Mouse (Mus musculus): ENCODE results near the gene Actr3b.
"Not testable (repeated sequence)": the region's sequence is repeated elsewhere in the genome, so short reads cannot be mapped to it uniquely, and the experiment has no call there.

The Actr3b gene

DNA sequence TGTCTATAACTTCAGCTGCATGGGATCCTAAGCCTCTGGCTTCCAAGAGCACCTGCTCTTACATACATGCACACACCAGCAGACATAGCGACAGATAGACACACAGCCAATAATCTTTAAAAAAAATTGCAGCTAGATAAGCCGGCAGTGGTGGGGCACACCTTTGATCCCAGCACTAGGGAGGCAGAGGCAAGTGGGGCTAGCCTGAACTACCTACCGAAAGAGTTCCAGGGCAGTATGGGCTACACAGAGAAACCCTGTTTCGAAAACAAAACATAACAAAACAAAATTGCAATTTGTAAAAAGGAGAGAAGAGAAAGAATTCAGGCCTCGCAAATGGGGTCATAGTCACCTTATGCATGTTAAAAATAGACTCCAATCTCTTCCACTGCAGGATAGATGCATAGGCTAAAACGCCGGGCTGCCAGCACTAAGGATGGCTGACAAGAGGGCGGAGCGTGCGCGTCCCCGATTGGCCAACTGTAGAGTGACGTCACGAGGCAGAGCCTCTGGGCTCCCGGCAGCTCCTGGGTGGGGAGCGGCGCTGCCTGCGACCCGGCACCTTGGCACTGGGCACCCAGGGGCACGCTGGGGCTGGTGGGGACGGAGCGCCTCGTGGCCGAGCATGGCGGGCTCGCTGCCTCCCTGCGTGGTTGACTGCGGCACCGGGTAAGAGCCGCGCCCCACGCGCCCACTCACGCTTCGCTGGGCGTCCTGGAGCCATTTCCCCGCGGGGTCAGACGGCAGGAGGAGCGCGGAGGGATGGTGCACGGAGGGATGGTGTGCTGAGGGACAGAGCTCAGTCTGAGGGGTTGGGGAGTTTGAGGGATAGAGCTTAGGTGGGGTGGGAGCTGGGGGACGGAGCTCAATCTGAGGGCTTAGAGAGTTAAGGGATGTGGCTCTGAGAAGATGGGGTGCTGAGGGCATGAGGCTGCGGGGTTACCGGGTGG lies at the start of gene Actr3b:
Gene Actr3b, plus strand, starts transcription at position 538 of the 950 bp plus-strand sequence.
- DNase-seq (ENCODE audit: low spot score) = peak; percentile 76

GRCm38 (mm10) chr5:25713001-25713706 lies 46.6 kb upstream of the Actr3b start:
- DNase-seq (ENCODE audit: low spot score) = not testable (repeated sequence)

DNA sequence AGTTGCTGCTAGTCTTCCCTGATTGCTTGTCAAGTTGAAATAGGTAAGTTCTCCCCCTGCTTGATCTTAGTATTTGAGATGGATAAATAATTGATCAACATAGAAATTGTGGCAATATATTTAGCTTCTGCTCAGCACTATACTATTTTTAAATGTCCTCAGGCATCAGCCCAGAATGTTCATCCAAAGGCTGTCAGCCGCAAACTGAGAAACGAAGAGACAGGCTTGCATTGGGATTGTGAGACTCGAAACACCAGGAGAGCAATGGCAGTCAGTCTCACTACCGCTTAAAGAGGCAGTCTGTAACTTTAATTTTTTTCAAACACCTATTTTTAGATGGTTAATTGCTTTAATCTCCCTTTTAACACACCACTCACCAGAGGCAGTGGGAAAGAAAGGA lies 40.4 kb upstream of the Actr3b start:
- no peak for DNase-seq (ENCODE audit: low spot score)

DNA sequence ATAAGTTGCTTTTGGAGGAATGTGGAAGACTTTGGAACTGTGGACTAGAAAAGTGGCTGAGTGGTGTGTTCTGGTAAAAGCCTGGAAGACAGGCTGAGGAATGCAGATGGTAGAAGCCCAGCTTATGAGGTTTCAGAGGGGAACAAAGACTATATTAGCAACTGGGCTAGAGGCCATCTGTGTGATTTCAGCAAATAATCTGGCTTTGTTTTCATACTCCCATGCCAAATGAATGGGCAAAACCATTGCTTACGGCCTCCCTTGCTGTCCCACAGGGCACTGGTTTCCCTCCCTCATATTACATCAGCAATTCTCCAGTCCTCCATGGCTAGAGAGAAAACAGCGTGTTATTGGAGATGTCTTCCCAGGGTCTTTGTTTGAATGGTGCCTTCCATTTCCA lies 36.8 kb upstream of the Actr3b start:
- no peak for DNase-seq (ENCODE audit: low spot score)

GRCm38 (mm10) chr5:25724134-25724675 lies 35.6 kb upstream of the Actr3b start:
- DNase-seq (ENCODE audit: low spot score) = no peak

GRCm38 (mm10) chr5:25734318-25734717 lies 25.5 kb upstream of the Actr3b start:
- DNase-seq (ENCODE audit: low spot score) = peak; percentile 45

GRCm38 (mm10) chr5:25735861-25736260 lies 23.9 kb upstream of the Actr3b start:
- DNase-seq (ENCODE audit: low spot score) = no peak

DNA sequence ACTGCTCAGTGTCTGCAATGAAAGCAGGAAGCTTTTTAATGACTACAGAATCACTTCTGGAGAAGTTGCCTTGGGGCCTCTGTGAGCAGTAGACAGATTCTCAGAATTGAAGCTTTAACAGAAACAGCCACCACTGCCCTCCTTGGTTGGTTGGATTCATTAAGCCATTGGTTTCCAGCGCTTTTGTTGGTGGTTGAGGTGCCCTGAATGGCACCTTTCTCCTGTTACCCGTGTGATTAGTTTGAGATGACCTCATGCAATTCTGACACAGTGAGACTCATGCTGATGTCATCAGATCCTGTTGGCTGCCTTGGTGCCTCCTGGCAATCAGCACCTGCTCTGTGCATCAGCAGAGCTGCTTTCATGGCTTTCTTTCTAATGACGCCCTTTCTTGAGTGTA lies 21.3 kb upstream of the Actr3b start:
- no peak for DNase-seq (ENCODE audit: low spot score)

GRCm38 (mm10) chr5:25738902-25739301 lies 20.9 kb upstream of the Actr3b start:
- not testable (repeated sequence) for DNase-seq (ENCODE audit: low spot score)

DNA sequence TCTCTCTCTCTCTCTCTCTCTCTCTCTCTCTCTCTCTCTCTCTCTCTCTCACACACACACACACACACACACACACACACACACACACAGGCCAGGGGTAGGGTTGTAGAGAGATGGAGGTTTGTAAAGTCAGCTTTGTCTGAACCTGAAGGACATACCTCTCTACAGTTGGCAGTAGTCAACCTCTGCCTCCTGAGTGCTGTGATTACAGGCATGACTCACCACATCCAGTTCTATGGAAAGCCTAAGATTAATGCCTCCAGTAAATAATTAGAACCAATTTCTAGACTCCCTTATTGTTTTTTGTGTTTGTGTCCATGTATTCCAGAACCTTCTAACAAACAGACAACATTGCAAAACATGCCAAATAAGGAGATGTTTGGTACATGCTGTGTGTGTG lies 11.9 kb upstream of the Actr3b start:
- DNase-seq (ENCODE audit: low spot score) = no peak

DNA sequence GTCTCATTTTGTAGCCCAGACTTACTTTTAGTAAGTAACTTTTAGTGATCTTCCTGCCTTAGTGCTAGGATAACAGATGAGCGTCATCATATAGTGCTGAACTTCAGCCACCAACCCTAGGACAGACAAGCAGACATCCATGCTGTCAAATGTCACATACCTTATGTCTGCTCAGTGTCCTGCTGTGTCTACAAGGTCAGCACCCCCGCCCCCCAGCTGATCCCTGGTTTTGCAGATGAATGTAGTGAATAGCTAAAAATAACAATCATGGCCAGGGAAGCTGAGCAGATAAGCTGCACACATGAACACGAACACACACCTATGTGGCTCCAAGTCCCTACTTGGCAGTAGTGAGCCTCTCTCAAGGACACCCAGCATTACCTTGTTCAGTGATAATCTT lies 11.2 kb upstream of the Actr3b start:
- DNase-seq (ENCODE audit: low spot score) = no peak

DNA sequence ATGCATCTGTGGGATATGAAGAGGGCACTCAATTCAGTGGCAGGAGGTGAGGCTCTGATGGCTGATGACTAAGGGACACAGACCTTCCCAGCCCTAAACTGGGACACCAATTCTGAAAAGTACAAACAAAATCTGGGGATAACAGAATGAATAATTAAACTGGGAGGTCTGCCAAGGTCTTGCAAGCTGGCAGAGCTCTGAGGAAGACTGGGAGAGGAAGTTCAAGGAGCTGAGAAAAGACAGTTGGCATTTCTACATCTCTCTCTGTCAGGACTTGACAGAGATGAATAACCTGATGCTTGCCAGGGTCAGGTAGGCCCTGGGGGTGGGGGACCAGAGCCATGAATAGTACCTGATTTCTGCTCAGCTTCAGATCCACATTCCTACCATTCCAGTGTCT lies 8.2 kb upstream of the Actr3b start:
- DNase-seq (ENCODE audit: low spot score) = no peak

GRCm38 (mm10) chr5:25752862-25753261 lies 6.9 kb upstream of the Actr3b start:
- DNase-seq (ENCODE audit: low spot score) = no peak

DNA sequence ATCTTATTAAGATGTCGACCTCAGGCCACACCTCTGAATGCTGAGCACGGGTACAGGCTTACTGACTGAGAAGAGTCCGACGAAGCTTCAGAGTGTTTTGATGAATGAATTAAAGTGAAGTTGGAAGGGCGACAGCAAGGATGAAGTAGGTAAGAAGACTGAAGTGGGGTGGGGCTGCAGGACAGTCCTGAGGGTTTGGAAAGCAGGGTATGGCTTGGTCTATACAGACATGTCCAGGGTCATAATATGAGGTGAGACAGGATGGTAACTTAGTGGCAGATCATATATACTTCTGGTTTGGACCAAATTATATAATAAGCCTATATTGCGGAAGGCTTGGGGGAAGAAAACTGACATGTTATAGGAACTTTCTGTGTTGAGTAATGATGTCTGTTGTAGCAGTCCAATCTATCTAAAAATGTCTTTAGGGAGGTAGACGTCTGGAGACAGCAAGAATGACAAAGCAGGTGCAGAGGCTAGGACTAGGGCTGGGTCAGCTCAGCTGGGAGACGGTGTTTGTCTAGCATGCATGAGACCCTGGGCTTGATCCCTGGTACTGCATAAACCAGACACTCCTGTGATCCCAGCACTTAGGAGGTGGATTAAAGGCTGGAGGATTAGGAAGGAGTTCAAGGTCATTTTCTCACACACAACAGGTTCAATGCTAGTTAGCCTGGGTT lies 6.1 kb upstream of the Actr3b start:
- DNase-seq (ENCODE audit: low spot score) = no peak

GRCm38 (mm10) chr5:25754236-25754766 lies 5.5 kb upstream of the Actr3b start:
- no peak for DNase-seq (ENCODE audit: low spot score)

GRCm38 (mm10) chr5:25760410-25760832 lies 624 bp downstream of the Actr3b start:
- peak; percentile 11 for DNase-seq (ENCODE audit: low spot score)

- no peak for DNase-seq (ENCODE audit: low spot score)
These were observed 1.1 kb downstream of the Actr3b start for GRCm38 (mm10) chr5:25760871-25761270.

- no peak for DNase-seq (ENCODE audit: low spot score)
These were observed 2.1 kb downstream of the Actr3b start for GRCm38 (mm10) chr5:25761850-25762249.

DNA sequence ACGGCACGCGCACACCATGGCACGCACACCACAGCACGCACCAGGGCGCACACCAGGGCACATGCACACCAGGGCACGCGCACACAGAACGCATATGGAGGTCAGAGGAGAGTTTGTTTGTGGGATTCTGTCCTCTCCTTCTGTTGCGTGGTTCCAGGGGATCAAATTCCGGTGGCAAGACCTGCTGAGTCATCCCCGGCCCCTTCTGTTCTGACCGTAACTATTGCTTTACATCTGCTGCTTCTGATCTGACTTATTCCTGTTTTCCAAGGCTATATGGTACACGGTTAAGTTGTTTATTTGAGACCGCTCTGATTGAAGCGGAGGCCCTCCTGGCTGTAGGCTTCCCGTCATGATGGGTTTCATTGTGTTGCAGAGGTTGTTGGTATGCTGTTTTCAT lies 9.2 kb downstream of the Actr3b start:
- DNase-seq (ENCODE audit: low spot score) = no peak

GRCm38 (mm10) chr5:25769406-25769805 lies 9.6 kb downstream of the Actr3b start:
- DNase-seq (ENCODE audit: low spot score) = no peak

- DNase-seq (ENCODE audit: low spot score) = no peak
These were observed 12.7 kb downstream of the Actr3b start for GRCm38 (mm10) chr5:25772456-25772855.
